Mouse (Mus musculus): ENCODE measurements around the gene C8a. TPM values are rescaled to one million over a fixed set of nuclear protein-coding genes. Genes with fewer than 3 reads are reported as not detected.

The C8a gene
- polyA plus RNA-seq, 1 experiment from 2014 or later, result not detected

- Histone ChIP-seq H3K27ac (ENCODE audit: low read depth, low read length) (no peak overlapping the region), H3K27me3 (ENCODE audit: control insufficient read depth, insufficient read depth, low read length) (no peaks in the 10 kb centered on the region), H3K4me1 (replicated peaks; ENCODE audit: control insufficient read depth, insufficient read depth, low read length) (no peaks in the 10 kb centered on the region), H3K9me3 (ENCODE audit: control insufficient read depth, low read length) (no peaks in the 10 kb centered on the region), H3K36me3 (ENCODE audit: control insufficient read depth, insufficient read depth, low read length) (no peaks in the 10 kb centered on the region), H3K4me2 (ENCODE audit: low read depth, low read length, severe bottlenecking) (no peak overlapping the region), H3K4me3 (ENCODE audit: low read depth, low read length) (no peak overlapping the region), H3K9ac (ENCODE audit: low read length) (no peak overlapping the region)
- ATAC-seq (replicated peaks; ENCODE audit: low FRiP score) (no peak), DNase-seq (ENCODE audit: low spot score) (no peak)
- WGBS, result 49% methylated on average over 3 of the region's 3 CpGs
These were observed 100.6 kb downstream of the C8a start for GRCm38 (mm10) chr4:104775601-104776000.

- ATAC-seq (replicated peaks; ENCODE audit: low FRiP score), result no peak
These were observed 105.9 kb downstream of the C8a start for GRCm38 (mm10) chr4:104770331-104770730.

GRCm38 (mm10) chr4:104769602-104770001, 106.6 kb downstream of the C8a start:
- Histone ChIP-seq H3K9ac (ENCODE audit: low read length) (no peak overlapping the region), H3K27me3 (ENCODE audit: control insufficient read depth, insufficient read depth, low read length) (no peaks in the 10 kb centered on the region), H3K4me1 (replicated peaks; ENCODE audit: control insufficient read depth, insufficient read depth, low read length) (no peaks in the 10 kb centered on the region), H3K27ac (ENCODE audit: low read depth, low read length) (no peak overlapping the region), H3K36me3 (ENCODE audit: control insufficient read depth, insufficient read depth, low read length) (no peaks in the 10 kb centered on the region), H3K4me3 (ENCODE audit: low read depth, low read length) (no peak overlapping the region), H3K9me3 (ENCODE audit: control insufficient read depth, low read length) (no peaks in the 10 kb centered on the region), H3K4me2 (ENCODE audit: low read depth, low read length, severe bottlenecking) (no peak overlapping the region)
- DNase-seq (ENCODE audit: low spot score) (no peak), ATAC-seq (replicated peaks; ENCODE audit: low FRiP score) (no peak)
- WGBS, result 89% methylated on average over 8 of the region's 8 CpGs

More at GRCm38 (mm10) chr4:104770331-104770730, 105.9 kb downstream of the C8a start:
- Histone ChIP-seq H3K4me1 (replicated peaks; ENCODE audit: control insufficient read depth, insufficient read depth, low read length) (no peaks in the 10 kb centered on the region), H3K27ac (ENCODE audit: low read depth, low read length) (no peak overlapping the region), H3K9me3 (ENCODE audit: control insufficient read depth, low read length) (no peaks in the 10 kb centered on the region), H3K27me3 (ENCODE audit: control insufficient read depth, insufficient read depth, low read length) (no peaks in the 10 kb centered on the region), H3K4me2 (ENCODE audit: low read depth, low read length, severe bottlenecking) (no peak overlapping the region), H3K36me3 (ENCODE audit: control insufficient read depth, insufficient read depth, low read length) (no peaks in the 10 kb centered on the region), H3K4me3 (ENCODE audit: low read depth, low read length) (no peak overlapping the region), H3K9ac (ENCODE audit: low read length) (no peak overlapping the region)
- no peak for DNase-seq (ENCODE audit: low spot score)
- WGBS, result 79% methylated on average over 4 of the region's 4 CpGs

- DNase-seq (ENCODE audit: low spot score), result no peak
- Histone ChIP-seq H3K36me3 (ENCODE audit: control insufficient read depth, insufficient read depth, low read length) (no peaks in the 10 kb centered on the region), H3K4me2 (ENCODE audit: low read depth, low read length, severe bottlenecking) (no peak overlapping the region)
These were observed 108.0 kb downstream of the C8a start for GRCm38 (mm10) chr4:104768190-104768589.

GRCm38 (mm10) chr4:104766065-104766464, 110.1 kb downstream of the C8a start, which contains the start of gene C8b:
Gene C8b, plus strand, starts transcription at chr4:104766317.
- Histone ChIP-seq H3K4me2 (ENCODE audit: low read depth, low read length, severe bottlenecking) (no peak within 1 kb of the TSS), H3K27me3 (ENCODE audit: control insufficient read depth, insufficient read depth, low read length) (no peaks in the 10 kb centered on the region), H3K9ac (ENCODE audit: low read length) (no peak within 1 kb of the TSS), H3K4me3 (ENCODE audit: low read depth, low read length) (no peak within 1 kb of the TSS), H3K9me3 (ENCODE audit: control insufficient read depth, low read length) (no peaks in the 10 kb centered on the region), H3K4me1 (replicated peaks; ENCODE audit: control insufficient read depth, insufficient read depth, low read length) (no peaks in the 10 kb centered on the region), H3K36me3 (ENCODE audit: control insufficient read depth, insufficient read depth, low read length) (no peaks in the 10 kb centered on the region), H3K27ac (ENCODE audit: low read depth, low read length) (no peak within 1 kb of the TSS)
- WGBS, result 97% methylated on average over 8 of the region's 8 CpGs
- no peak for DNase-seq (ENCODE audit: low spot score)
- no peak for ATAC-seq (replicated peaks; ENCODE audit: low FRiP score)

More at GRCm38 (mm10) chr4:104768190-104768589, 108.0 kb downstream of the C8a start:
- Histone ChIP-seq H3K4me3 (ENCODE audit: low read depth, low read length) (no peak overlapping the region), H3K9me3 (ENCODE audit: control insufficient read depth, low read length) (no peaks in the 10 kb centered on the region), H3K4me1 (replicated peaks; ENCODE audit: control insufficient read depth, insufficient read depth, low read length) (no peaks in the 10 kb centered on the region), H3K27ac (ENCODE audit: low read depth, low read length) (no peak overlapping the region), H3K27me3 (ENCODE audit: control insufficient read depth, insufficient read depth, low read length) (no peaks in the 10 kb centered on the region), H3K9ac (ENCODE audit: low read length) (no peak overlapping the region)
- 86% methylated on average over 4 of the region's 4 CpGs for WGBS
- no peak for ATAC-seq (replicated peaks; ENCODE audit: low FRiP score)

Other genes with a start within 250 kb of the C8a start
- gene C8b, start 110.1 kb downstream of the C8a start, polyA plus RNA-seq (2014; fragmentation: Nextera tagmentation; extraction: Ambion mirVana), result not detected in 2 replicates
- gene Gm17662, start 19.1 kb downstream of the C8a start, polyA plus RNA-seq (2014; fragmentation: Nextera tagmentation; extraction: Ambion mirVana), result not detected in 2 replicates
- 0.17 TPM in 1 of 2 replicates, not detected in the other for gene Fyb2, start 37.1 kb upstream of the C8a start, polyA plus RNA-seq (2014; fragmentation: Nextera tagmentation; extraction: Ambion mirVana)
- gene Prkaa2, start 233.5 kb upstream of the C8a start, polyA plus RNA-seq (2014; fragmentation: Nextera tagmentation; extraction: Ambion mirVana), result 2.5 and 3.3 TPM in 2 replicates